Mouse (Mus musculus) embryonic facial prominence, embryonic 15.5 days (tissue): ENCODE measurements around the gene Gucy2e. TPM values are rescaled to one million over a fixed set of nuclear protein-coding genes. Genes with fewer than 3 reads are reported as not detected.
A peak's percentile ranks its signal among the peaks of the same experiment; 100 is the strongest.

Source experiments
- ATAC-seq: fragments of 200-750 bp; cut with Nextera tagmentation; 2 replicates; pipeline ENCODE4 v1.8.0; 2017; ENCODE audit warnings: low read depth, moderate TSS enrichment; ENCODE audit not compliant: insufficient number of reproducible peaks, low FRiP score, low TSS enrichment
- H3K27ac ChIP-seq: fragments of 300-500 bp; sonication (generic); replicated peaks from 2 replicates; pipeline ENCODE4 v1.5.1; 2015; ENCODE audit warnings: mild to moderate bottlenecking, inconsistent platforms
- H3K27me3 ChIP-seq: fragments of 300-500 bp; sonication (generic); 2 replicates; pipeline ENCODE4 v1.6.1; 2015; ENCODE audit warnings: inconsistent platforms
- H3K36me3 ChIP-seq: fragments of 300-500 bp; sonication (generic); 2 replicates; pipeline ENCODE4 v1.6.1; 2015; ENCODE audit warnings: mild to moderate bottlenecking, inconsistent platforms
- H3K4me1 ChIP-seq: fragments of 300-500 bp; sonication (generic); 2 replicates; pipeline ENCODE4 v1.6.1; 2015; ENCODE audit warnings: inconsistent platforms
- H3K4me2 ChIP-seq: fragments of 300-500 bp; sonication (generic); replicated peaks from 2 replicates; pipeline ENCODE4 v1.6.1; 2015; ENCODE audit warnings: mild to moderate bottlenecking, inconsistent platforms
- H3K4me3 ChIP-seq: fragments of 300-500 bp; sonication (generic); replicated peaks from 2 replicates; pipeline ENCODE4 v1.5.1; 2015; ENCODE audit warnings: mild to moderate bottlenecking, inconsistent platforms
- H3K9ac ChIP-seq: fragments of 300-500 bp; sonication (generic); 2 replicates; pipeline ENCODE4 v1.6.1; 2015; ENCODE audit warnings: inconsistent platforms
- H3K9me3 ChIP-seq: fragments of 300-500 bp; sonication (generic); replicated peaks from 2 replicates; pipeline ENCODE4 v1.6.1; 2016; ENCODE audit warnings: inconsistent platforms
- WGBS: fragments of 180-500 bp; shearing (Covaris S2); methylation state at CpG from one replicate; pipeline ENCODE4 v1.1.7; 2015; 5-methylcytosine and 5-hydroxymethylcytosine counted together
- polyA plus RNA-seq: library from polyadenylated mRNA; unstranded; fragments of >200 nt; fragmentation: Nextera tagmentation; extraction: Ambion mirVana; gene quantifications from 2 replicates; pipeline ENCODE4 v1.2.1, GENCODE M21; 2015

The Gucy2e gene
- 0.41 and 0.53 TPM in 2 replicates for polyA plus RNA-seq

GRCm38 (mm10) chr11:69236926-69237260 is at the start of gene Gucy2e:
Gene Gucy2e, minus strand, starts transcription at chr11:69237036.
- Histone ChIP-seq H3K4me1 (peaks cover 22% of the 10 kb centered on the region), H3K4me3 (peak within 1 kb of the TSS; percentile 46), H3K4me2 (peak within 1 kb of the TSS; percentile 72), H3K9me3 (no peaks in the 10 kb centered on the region), H3K27me3 (peaks cover 28% of the 10 kb centered on the region), H3K9ac (peak within 1 kb of the TSS; percentile 41), H3K27ac (peak within 1 kb of the TSS; percentile 80), H3K36me3 (no peaks in the 10 kb centered on the region)
- ATAC-seq = no peak
- WGBS = 20% methylated on average over 13 of the region's 13 CpGs

DNA sequence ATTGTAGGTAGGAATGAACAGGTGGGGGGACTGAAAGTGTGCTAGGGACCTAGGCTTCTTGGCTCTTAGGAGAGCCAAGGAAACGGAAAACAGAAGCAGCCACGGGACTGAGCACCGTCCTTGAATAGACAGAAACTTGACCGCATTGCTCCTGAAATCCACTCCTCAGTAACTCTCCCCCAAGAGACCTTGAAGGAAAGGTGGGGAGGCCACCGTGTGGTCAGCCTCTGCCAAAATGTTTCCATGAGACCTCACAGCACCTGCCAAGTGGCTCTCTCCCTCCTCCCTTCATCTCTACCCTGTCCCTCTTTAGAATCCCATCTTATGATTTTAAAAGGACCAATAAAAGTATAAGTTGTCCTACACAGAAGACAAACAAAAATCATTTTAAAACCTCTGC is 40.4 kb upstream of the Gucy2e start:
- no peak overlapping the region for H3K4me2 ChIP-seq
- H3K27me3 ChIP-seq = no peaks in the 10 kb centered on the region
- no peaks in the 10 kb centered on the region for H3K9me3 ChIP-seq
- 59% methylated on average over 5 of the region's 5 CpGs for WGBS
- H3K4me3 ChIP-seq = no peak overlapping the region
- H3K9ac ChIP-seq = no peak overlapping the region
- H3K27ac ChIP-seq = no peak overlapping the region
- no peak for ATAC-seq
- H3K36me3 ChIP-seq = no peaks in the 10 kb centered on the region
- no peaks in the 10 kb centered on the region for H3K4me1 ChIP-seq

DNA sequence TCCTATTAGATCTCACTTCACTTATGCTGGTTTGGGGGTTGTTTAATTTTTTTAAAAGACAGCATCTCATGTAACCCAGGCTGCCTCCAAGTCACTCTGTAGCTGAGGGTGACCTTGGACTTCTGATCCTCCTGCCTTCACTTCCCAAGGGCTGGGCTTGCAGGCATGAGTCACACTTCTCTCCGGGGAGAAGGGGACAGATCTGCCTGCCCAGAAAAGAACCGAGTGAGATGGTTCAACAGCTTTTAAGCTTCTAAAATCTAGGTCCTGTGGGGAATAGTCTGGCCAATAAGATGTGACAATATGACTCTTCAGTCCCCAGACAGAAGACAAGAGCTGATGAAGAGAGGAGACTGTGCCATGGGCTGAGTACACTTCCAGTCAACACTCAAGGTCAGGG is 39.2 kb upstream of the Gucy2e start:
- Histone ChIP-seq H3K9me3 (no peaks in the 10 kb centered on the region), H3K27ac (no peak overlapping the region), H3K9ac (no peak overlapping the region), H3K4me1 (no peaks in the 10 kb centered on the region), H3K36me3 (no peaks in the 10 kb centered on the region), H3K27me3 (no peaks in the 10 kb centered on the region), H3K4me3 (no peak overlapping the region), H3K4me2 (no peak overlapping the region)
- 51% methylated on average over 2 of the region's 2 CpGs for WGBS
- no peak for ATAC-seq

- no peak overlapping the region for H3K27ac ChIP-seq
- H3K9me3 ChIP-seq = no peaks in the 10 kb centered on the region
- no peaks in the 10 kb centered on the region for H3K27me3 ChIP-seq
- H3K9ac ChIP-seq = no peak overlapping the region
- no peak overlapping the region for H3K4me3 ChIP-seq
- WGBS = 70% methylated on average over 6 of the region's 6 CpGs
- no peaks in the 10 kb centered on the region for H3K36me3 ChIP-seq
- ATAC-seq = no peak
- H3K4me1 ChIP-seq = no peaks in the 10 kb centered on the region
- no peak overlapping the region for H3K4me2 ChIP-seq
Measured at GRCm38 (mm10) chr11:69275650-69276049, 38.8 kb upstream of the Gucy2e start.

DNA sequence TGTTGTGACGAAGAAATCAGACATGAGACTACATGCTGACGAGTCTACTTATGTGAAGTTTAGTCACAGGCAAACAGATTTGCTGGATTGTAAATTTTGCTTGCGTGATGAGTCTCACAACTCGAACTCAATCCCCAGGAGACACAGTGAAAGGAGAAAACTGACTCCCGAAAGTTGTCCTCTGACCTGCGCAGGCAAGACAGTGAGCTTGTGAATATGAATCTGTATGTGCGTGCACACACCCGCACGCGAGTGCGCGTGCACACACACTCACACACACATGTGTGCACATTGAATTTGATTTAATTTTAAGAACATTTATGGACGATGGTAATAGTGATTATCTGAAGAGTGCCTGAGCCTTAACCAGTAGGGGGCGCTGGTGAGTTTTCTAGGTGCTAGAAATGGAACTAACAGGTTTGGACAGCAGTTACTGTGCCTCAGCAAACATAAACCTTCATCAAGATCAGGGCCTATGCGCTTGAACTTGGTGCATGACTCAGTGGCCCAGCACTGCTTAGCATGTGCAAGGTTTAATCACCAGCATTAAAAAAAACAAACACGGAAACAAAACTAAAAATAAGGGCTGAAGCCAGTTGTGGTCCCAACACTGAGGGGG is 35.4 kb upstream of the Gucy2e start:
- H3K9me3 ChIP-seq = no peaks in the 10 kb centered on the region
- WGBS = 31% methylated on average over 16 of the region's 16 CpGs
- no peak for ATAC-seq
- H3K9ac ChIP-seq = no peak overlapping the region
- no peaks in the 10 kb centered on the region for H3K36me3 ChIP-seq
- H3K27ac ChIP-seq = no peak overlapping the region
- no peak overlapping the region for H3K4me3 ChIP-seq
- H3K27me3 ChIP-seq = peaks cover 5% of the 10 kb centered on the region
- no peaks in the 10 kb centered on the region for H3K4me1 ChIP-seq
- H3K4me2 ChIP-seq = no peak overlapping the region

DNA sequence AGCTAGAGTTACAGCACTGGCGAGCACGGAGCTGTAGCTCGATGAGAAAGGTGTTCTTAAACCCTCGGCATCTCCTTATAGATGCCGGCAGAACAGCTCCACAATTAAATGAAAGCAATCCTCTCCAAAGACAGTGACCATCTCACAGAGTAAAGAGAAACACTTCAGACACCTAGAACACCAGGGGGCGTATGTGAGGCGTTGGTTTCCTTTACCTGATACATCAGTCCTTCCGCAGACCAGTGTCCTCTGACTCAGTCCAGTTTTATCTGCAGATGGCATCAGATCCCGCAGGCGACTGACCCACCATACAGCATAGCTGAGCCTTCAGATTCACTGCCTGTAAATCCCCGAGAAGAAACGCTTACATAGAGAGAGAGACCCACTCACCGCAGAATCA is 32.7 kb upstream of the Gucy2e start:
- H3K9me3 ChIP-seq = no peaks in the 10 kb centered on the region
- ATAC-seq = no peak
- no peak overlapping the region for H3K27ac ChIP-seq
- H3K27me3 ChIP-seq = peaks cover 5% of the 10 kb centered on the region
- 14% methylated on average over 13 of the region's 13 CpGs for WGBS
- no peak overlapping the region; the same call in 1 of the 2 replicates for H3K4me2 ChIP-seq
- no peaks in the 10 kb centered on the region; the same call in 1 of the 2 replicates for H3K4me1 ChIP-seq
- no peak overlapping the region for H3K4me3 ChIP-seq
- no peaks in the 10 kb centered on the region for H3K36me3 ChIP-seq
- no peak overlapping the region for H3K9ac ChIP-seq

- Histone ChIP-seq H3K27ac (no peak overlapping the region), H3K9ac (no peak overlapping the region), H3K4me1 (no peaks in the 10 kb centered on the region; the same call in 1 of the 2 replicates), H3K4me2 (no peak overlapping the region), H3K36me3 (no peaks in the 10 kb centered on the region), H3K4me3 (no peak overlapping the region), H3K9me3 (no peaks in the 10 kb centered on the region), H3K27me3 (peaks cover 5% of the 10 kb centered on the region)
- no peak for ATAC-seq
- 85% methylated on average over 13 of the region's 13 CpGs for WGBS
Measured at GRCm38 (mm10) chr11:69268100-69268499, 31.3 kb upstream of the Gucy2e start.

GRCm38 (mm10) chr11:69267341-69267740 is 30.5 kb upstream of the Gucy2e start:
- WGBS = 26% methylated on average over 7 of the region's 7 CpGs
- ATAC-seq = no peak
- no peaks in the 10 kb centered on the region for H3K36me3 ChIP-seq
- no peaks in the 10 kb centered on the region for H3K9me3 ChIP-seq
- no peak overlapping the region for H3K9ac ChIP-seq
- H3K4me2 ChIP-seq = no peak overlapping the region
- H3K4me1 ChIP-seq = no peaks in the 10 kb centered on the region; the same call in 1 of the 2 replicates
- peaks cover 5% of the 10 kb centered on the region for H3K27me3 ChIP-seq
- no peak overlapping the region for H3K27ac ChIP-seq
- H3K4me3 ChIP-seq = no peak overlapping the region

DNA sequence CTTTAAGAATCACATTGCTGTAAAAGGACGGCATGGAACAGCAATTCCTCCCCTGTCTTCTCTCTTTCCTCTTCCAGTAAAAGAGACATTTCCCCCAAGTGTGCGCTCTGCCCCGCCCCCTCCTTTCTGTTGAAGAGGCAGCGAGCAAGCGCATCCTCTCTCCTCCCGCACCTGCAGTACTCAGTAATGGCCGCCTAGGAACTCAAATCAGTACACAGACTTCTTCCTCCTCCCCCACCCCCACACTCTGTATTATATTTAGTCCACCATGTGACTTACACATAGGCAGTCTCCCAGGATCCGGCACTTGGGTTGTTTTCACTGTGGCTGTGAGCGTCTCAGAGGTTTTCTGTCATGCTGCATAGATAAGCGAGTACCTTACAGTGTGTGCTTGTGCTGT is 29.4 kb upstream of the Gucy2e start:
- Histone ChIP-seq H3K4me2 (peak overlapping the region; percentile 29), H3K27me3 (peaks cover 5% of the 10 kb centered on the region), H3K4me1 (no peaks in the 10 kb centered on the region; the same call in 1 of the 2 replicates), H3K9me3 (no peaks in the 10 kb centered on the region), H3K27ac (no peak overlapping the region), H3K4me3 (no peak overlapping the region), H3K36me3 (no peaks in the 10 kb centered on the region), H3K9ac (no peak overlapping the region)
- WGBS = 11% methylated on average over 10 of the region's 10 CpGs
- peak; percentile 73; the same call in 1 of the 2 replicates for ATAC-seq

DNA sequence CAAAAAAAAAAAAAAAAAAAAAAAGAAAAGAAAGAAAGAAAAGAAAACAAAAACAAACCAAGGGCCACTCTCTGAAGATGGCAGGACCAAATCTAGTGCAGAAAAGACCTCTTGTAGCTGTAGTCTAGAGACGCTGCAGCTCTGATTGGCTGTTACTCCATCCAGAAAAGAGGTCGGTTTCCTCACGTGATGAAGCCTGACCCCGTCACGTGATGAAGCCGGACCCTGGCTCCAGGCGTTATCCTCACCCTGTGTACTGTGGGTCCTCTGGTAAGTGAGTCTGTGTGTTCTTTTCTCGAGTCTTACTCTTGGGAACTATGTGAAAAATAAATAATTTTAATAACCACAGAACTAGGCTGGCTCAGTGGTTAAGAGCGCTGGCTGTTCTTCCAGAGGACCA is 28.6 kb upstream of the Gucy2e start:
- no peak overlapping the region for H3K4me2 ChIP-seq
- H3K27ac ChIP-seq = no peak overlapping the region
- no peak overlapping the region for H3K9ac ChIP-seq
- WGBS = 62% methylated on average over 9 of the region's 9 CpGs
- H3K36me3 ChIP-seq = no peaks in the 10 kb centered on the region
- peaks cover 5% of the 10 kb centered on the region for H3K27me3 ChIP-seq
- no peaks in the 10 kb centered on the region; the same call in 1 of the 2 replicates for H3K4me1 ChIP-seq
- ATAC-seq = no peak
- H3K4me3 ChIP-seq = no peak overlapping the region
- no peaks in the 10 kb centered on the region for H3K9me3 ChIP-seq

GRCm38 (mm10) chr11:69264276-69264675 is 27.4 kb upstream of the Gucy2e start:
- no peak overlapping the region for H3K4me2 ChIP-seq
- H3K4me3 ChIP-seq = no peak overlapping the region
- whole genome bisulfite sequencing = 57% methylated on average over 2 of the region's 2 CpGs
- H3K9me3 ChIP-seq = no peaks in the 10 kb centered on the region
- no peaks in the 10 kb centered on the region; the same call in 1 of the 2 replicates for H3K27me3 ChIP-seq
- no peak overlapping the region for H3K27ac ChIP-seq
- no peaks in the 10 kb centered on the region for H3K36me3 ChIP-seq
- no peaks in the 10 kb centered on the region; the same call in 1 of the 2 replicates for H3K4me1 ChIP-seq
- no peak for ATAC-seq
- no peak overlapping the region for H3K9ac ChIP-seq

DNA sequence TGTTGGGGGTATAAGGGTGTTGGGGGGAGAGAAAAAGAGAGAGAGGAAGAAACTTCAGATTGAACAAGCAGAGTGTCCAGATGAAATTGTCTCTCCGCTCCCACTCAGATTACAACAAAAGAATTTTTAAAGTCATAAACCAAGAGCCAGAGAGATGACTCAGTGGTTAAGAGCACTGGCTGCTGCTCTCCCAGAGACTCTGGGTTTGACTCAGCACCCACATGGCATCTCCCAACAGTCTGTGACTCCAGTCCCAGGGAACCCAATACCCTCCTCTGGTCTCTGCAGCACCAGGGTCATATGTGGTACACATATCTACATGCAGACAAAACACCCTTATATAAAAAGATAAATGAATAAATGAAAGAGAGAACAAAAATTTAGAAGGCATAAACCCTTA is 23.3 kb upstream of the Gucy2e start:
- Histone ChIP-seq H3K27ac (no peak overlapping the region), H3K4me3 (no peak overlapping the region), H3K9me3 (no peaks in the 10 kb centered on the region), H3K36me3 (no peaks in the 10 kb centered on the region), H3K4me1 (peaks cover 14% of the 10 kb centered on the region), H3K27me3 (no peaks in the 10 kb centered on the region), H3K4me2 (no peak overlapping the region), H3K9ac (no peak overlapping the region)
- no peak for ATAC-seq
- 87% methylated on average over 1 of the region's 1 CpGs for WGBS
